Mouse (Mus musculus): ENCODE measurements at regions not wholly inside any gene's neighbourhood (a gene's known extent, or its start where the extent isn't known, plus 50 kb on each side); places are given as distances from the start of the nearest gene placed in this dataset.

DNA sequence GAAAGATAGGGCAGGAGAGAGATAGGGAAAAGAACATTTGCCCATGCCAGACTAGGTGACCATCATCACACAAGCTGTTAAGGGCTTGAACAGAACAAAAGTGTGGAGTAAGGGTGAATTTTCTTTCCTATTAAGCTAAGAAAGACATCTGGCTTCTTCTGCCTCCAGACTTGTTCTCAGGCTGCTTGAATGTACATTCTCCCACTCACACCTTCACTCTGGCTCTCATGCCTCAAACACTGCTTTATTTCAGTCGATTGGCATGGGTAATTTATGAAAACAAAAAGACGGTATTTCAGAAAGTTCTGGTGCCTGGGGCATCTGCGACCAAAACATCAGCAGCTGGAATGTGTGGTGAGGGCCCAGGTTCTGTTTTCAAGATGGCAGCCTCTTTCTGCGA lies 79.1 kb downstream of the Ifi44 start:
- DNase-seq = no peak

DNA sequence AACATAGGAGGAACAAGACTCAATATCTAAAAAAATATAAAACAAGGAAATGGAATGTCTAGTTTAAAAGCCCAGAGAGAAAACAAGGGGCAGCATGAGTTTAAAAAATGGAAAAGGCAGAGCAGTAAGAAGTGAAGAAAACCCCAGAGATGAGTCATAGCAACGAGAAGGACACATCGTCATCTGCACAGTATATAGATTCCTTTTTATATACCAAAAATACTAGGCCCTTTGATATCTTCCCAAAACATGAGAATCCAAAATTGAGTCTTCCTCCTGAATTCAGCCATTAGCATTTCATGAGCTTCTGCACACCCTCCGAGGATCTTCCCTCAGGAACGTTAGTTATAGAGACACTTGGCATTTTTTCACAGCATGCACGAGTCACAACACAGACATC lies 96.5 kb downstream of the Ifi44 start:
- DNase-seq = no peak

DNA sequence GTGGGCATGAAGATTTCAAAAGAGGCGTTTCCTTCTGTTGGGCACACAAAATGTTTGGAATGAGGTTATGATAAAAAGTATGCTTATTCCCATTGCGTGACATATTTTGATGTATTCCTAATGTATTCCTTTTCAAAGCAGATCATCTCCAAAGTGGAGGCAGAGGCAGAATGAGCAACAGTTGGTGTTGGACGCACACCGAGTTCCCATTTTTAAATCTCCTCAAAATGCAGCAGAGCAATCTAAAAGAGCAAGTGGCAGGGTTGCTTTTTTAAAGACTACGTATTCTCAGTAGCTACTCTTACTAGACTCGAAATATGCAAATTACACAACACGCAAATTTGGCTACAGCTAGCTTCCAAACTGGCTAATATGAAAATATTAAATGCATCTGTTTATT lies 98.2 kb downstream of the Ifi44 start:
- no peak for DNase-seq

DNA sequence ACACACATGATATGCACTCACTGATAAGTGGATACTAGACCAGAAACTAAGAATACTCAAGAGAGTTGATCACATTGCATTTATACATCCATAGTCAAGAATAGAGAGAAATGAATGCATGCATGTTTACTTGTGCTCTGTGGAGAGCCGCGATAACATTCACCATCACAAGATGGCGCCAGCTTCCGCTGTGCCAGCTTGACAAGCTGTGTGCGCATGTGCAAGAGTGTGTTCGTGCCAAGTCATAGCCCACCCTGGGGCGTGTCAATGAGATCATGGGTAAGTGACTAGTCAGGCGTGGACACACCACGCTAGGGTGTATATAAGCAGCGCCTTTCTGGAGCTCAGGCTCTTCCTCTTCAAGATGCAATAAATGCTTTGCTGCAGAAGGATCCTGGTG lies 102.1 kb downstream of the Ifi44 start:
- DNase-seq = peak; percentile 28

DNA sequence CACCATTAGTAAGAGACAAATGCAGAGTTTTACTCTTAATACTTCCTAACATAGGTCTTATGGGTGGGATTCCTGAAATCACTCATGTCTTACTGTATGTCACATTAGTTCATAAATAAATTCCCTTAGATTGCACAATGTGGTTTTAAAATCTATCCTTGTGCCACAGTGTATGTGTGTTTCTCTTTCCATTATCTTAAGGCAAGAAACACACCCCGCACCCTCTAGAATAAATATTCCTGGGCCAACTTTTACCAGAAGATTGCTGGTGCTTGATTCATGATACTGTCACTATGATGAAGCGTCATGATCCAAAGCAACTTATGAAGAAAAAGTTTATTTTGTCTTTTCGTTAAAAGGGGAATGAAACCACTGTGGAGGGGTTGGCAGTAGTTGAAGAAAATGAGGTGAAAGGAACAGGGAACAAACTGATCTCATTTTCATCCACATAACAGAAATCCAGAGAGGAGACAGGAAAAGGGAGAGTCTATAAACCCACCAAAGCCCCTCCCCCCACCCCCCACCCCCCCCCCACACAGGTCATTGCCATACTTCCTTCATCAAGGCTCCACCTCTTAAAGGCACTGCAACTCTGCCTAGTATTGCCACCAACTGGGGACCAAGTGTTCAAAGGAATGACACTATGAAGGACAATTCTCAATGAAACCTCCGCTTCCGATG lies 110.2 kb downstream of the Ifi44 start:
- no peak for DNase-seq

DNA sequence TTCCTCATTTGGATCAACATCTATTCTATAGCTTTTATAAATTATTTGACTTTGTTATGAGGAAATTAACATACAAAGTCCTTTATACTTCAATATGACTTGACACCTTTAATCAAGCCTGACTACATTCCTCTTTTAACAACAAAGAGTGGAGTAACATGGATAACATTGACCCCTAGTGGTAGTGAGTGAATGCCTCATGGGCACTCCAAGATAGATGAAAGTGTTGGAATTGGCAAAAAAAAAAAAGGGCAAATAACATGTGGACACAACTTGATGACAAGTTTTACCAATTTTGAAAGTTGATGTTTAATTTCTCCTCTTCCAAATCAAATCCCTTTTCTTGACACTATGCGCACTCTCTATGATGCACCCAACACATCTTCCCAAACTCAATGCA lies 111.4 kb downstream of the Ifi44 start:
- DNase-seq = no peak

DNA sequence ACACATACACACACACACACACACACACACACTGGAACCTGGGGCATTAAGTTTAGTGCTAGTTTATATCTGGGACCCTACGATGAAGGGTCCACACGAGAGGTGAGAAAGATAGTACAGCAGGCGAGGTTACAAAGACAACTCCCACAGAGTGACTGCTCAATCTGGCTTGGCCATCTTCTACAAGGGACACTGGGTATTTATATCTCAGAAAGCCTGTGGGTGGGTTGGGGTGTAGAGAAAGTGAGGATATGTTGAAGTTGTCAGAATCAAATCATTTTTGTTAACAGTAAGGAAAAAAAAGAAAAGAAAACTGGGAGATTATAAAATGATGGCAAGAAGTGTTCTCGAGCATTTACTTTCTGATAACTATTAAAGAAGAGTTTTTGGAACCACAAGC lies 138.8 kb downstream of the Ifi44 start:
- no peak for DNase-seq

DNA sequence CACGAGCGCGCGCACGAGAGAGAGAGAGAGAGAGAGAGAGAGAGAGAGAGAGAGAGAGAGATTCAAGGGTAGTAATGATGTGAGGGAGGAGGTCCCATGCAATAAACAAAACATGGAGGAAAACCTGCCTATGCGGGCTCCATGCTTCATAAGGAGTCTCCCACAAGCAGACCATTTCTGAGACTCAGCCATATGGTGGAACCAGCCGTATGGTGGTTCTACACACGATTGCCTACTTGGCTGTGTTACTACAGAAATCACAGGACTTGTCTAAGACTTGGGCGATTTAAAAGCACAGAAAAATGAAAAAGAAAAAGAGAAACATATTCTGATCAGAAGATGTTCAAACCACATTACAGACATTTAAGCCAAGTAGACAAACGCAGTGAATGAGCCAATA lies 142.1 kb downstream of the Ifi44 start:
- DNase-seq = no peak

DNA sequence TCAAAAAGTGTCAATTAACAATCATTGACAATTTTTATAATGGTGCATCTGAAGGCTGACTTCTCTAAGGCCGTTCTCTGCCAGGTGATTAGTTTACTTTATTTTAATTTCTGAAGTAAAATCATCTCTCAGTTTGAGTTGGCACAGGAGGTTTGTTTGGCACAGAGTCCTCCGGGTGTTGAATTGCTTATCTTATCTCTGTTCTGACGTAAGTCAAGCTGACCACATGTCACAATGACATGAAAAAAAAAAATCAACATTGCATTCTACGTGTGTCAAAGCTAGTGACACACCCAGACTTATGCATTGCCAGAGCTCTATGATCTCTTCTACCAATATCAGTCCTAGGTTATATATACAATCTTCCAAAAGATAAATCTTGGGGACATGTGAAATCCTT lies 146.4 kb downstream of the Ifi44 start:
- DNase-seq = no peak
